Mouse (Mus musculus): ENCODE measurements around the gene Fam187b. TPM values are rescaled to one million over a fixed set of nuclear protein-coding genes. Genes with fewer than 3 reads are reported as not detected.

Fam187b gene
- total RNA-seq, 2 experiments from 2014 or later, result 0.29 TPM; not detected in 1

Other genes with a start within 250 kb of the Fam187b start
- gene Tmem147, start 244.2 kb upstream of the Fam187b start, total RNA-seq (2021), result 100 to 1,000 TPM; 269 to 278 TPM
- not detected for gene Gapdhs, start 230.1 kb upstream of the Fam187b start, total RNA-seq (2021)
- 1 to 10 TPM; 2.3 to 5.5 TPM for gene Sbsn, start 222.3 kb upstream of the Fam187b start, total RNA-seq (2021)
- 1 to 10 TPM; 3.6 to 6.6 TPM for gene Dmkn, start 210.0 kb upstream of the Fam187b start, total RNA-seq (2021)
- not detected for gene Krtdap, start 185.9 kb upstream of the Fam187b start, total RNA-seq (2021)
- gene Ffar2, start 150.0 kb upstream of the Fam187b start, total RNA-seq (2021), result under 1 TPM in 1 of 2 experiments, not detected in 1; 0.22 TPM
- gene Ffar3, start 117.6 kb upstream of the Fam187b start, total RNA-seq (2021), result not detected
- not detected for gene Ffar1, start 112.2 kb upstream of the Fam187b start, total RNA-seq (2021)
- 1 to 10 TPM in 1 of 2 experiments, under 1 TPM in 1; 0.78 to 1.4 TPM for gene Cd22, start 93.4 kb upstream of the Fam187b start, total RNA-seq (2021)
- gene Mag, start 58.9 kb upstream of the Fam187b start, total RNA-seq (2021), result under 1 TPM in 1 of 2 experiments, not detected in 1; 0.36 TPM
- 1 to 10 TPM; 6.5 to 9.5 TPM for gene Hamp2, start 49.1 kb upstream of the Fam187b start, total RNA-seq (2021)
- gene Hamp, start 29.8 kb upstream of the Fam187b start, total RNA-seq (2021), result 10 to 100 TPM; 16.8 to 34.4 TPM
- gene Usf2, start 17.0 kb upstream of the Fam187b start, total RNA-seq (2021), result 100 to 1,000 TPM; 103 to 121 TPM
- 1 to 10 TPM; 4.3 to 5.6 TPM for gene Lsr, start 326 bp upstream of the Fam187b start, total RNA-seq (2021)
- gene Fxyd5, start 68.7 kb downstream of the Fam187b start, total RNA-seq (2021), result 10 to 100 TPM; 26.1 to 31.0 TPM
- 1 to 10 TPM in 1 of 2 experiments, under 1 TPM in 1; 0.70 to 1.3 TPM for gene Fxyd7, start 77.7 kb downstream of the Fam187b start, total RNA-seq (2021)
- 100 to 1,000 TPM; 861 to 862 TPM for gene Fxyd1, start 83.4 kb downstream of the Fam187b start, total RNA-seq (2021)
- gene Lgi4, start 85.6 kb downstream of the Fam187b start, total RNA-seq (2021), result 1 to 10 TPM; 2.6 to 4.8 TPM
- 1 to 10 TPM; 3.1 to 3.8 TPM for gene Fxyd3, start 102.9 kb downstream of the Fam187b start, total RNA-seq (2021)
- gene Hpn, start 141.5 kb downstream of the Fam187b start, total RNA-seq (2021), result 1 to 10 TPM; 2.1 to 3.4 TPM
- 10 to 100 TPM; 21.2 to 21.8 TPM for gene Scn1b, start 153.2 kb downstream of the Fam187b start, total RNA-seq (2021)
- 10 to 100 TPM; 25.7 to 30.0 TPM for gene Gramd1a, start 182.1 kb downstream of the Fam187b start, total RNA-seq (2021)

Data from heart, postnatal 25 days (tissue).